Mouse (Mus musculus) E14TG2a.4 (cell line): ENCODE measurements at regions not wholly inside any gene's neighbourhood (a gene's known extent, or its start where the extent isn't known, plus 50 kb on each side); places are given as distances from the start of the nearest gene placed in this dataset.

Experiments used
- CTCF ChIP-seq: conservative IDR thresholded peaks from 2 replicates; pipeline ENCODE4 v1.5.1; 2014; ENCODE audit warnings: low read length
- NANOG ChIP-seq: IDR thresholded peaks from 2 replicates; pipeline ENCODE4 v1.6.1; 2014; ENCODE audit warnings: borderline replicate concordance, low read length, mixed read lengths
- POU5F1 ChIP-seq: IDR thresholded peaks from 2 replicates; pipeline ENCODE4 v1.6.1; 2014; ENCODE audit warnings: low read length, borderline replicate concordance

DNA sequence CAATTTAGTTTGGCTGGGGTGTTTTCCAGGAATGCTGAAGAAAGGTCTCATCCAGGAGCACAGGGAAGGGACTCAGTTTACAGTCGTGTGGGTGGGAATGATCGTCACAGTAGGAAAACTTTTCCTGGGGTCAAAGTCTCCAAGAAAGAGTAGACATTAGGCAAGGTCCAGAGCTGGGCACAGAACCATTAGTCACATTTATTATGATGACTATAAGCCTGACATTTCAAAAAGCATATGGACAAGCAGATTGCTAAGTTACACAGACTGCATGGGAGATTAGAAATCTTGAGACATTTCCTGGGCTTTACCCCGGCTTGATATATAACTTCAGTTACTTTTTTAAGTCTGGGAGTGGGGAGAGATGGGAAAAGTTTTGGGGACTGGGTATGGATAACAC, 139.6 kb upstream of the Map3k1 start:
- TF ChIP-seq CTCF (no peak), POU5F1 (no peak), NANOG (no peak)
